Mouse (Mus musculus) lung, embryonic 16.5 days (tissue): ENCODE measurements at regions not wholly inside any gene's neighbourhood (a gene's known extent, or its start where the extent isn't known, plus 50 kb on each side); places are given as distances from the start of the nearest gene placed in this dataset.
A peak's percentile ranks its signal among the peaks of the same experiment; 100 is the strongest.

Experiments used
- ATAC-seq: fragments of 200-750 bp; cut with Nextera tagmentation; 2 replicates; pipeline ENCODE4 v1.8.0; 2017; ENCODE audit warnings: low read depth, mild to moderate bottlenecking, moderate library complexity
- H3K27ac ChIP-seq: fragments of 300-500 bp; sonication (generic); 2 replicates; pipeline ENCODE4 v1.5.1; 2014; ENCODE audit warnings: mild to moderate bottlenecking, control low read depth, low read length
- H3K27me3 ChIP-seq: fragments of 300-500 bp; sonication (generic); 2 replicates; pipeline ENCODE4 v1.6.1; 2014; ENCODE audit warnings: low read depth, low read length, mixed read lengths; ENCODE audit not compliant: control insufficient read depth, insufficient read depth
- H3K36me3 ChIP-seq: fragments of 300-500 bp; sonication (generic); 2 replicates; pipeline ENCODE4 v1.6.1; 2014; ENCODE audit warnings: low read length; ENCODE audit not compliant: control insufficient read depth, insufficient read depth
- H3K4me1 ChIP-seq: fragments of 300-500 bp; sonication (generic); replicated peaks from 2 replicates; pipeline ENCODE4 v1.6.1; 2014; ENCODE audit warnings: low read length, mixed read lengths; ENCODE audit not compliant: control insufficient read depth, insufficient read depth
- H3K4me2 ChIP-seq: fragments of 300-500 bp; sonication (generic); 2 replicates; pipeline ENCODE4 v1.6.1; 2014; ENCODE audit warnings: low read depth, low read length, control low read depth
- H3K4me3 ChIP-seq: fragments of 300-500 bp; sonication (generic); 2 replicates; pipeline ENCODE4 v1.5.1; 2014; ENCODE audit warnings: mild to moderate bottlenecking, low read length, control low read depth
- H3K9ac ChIP-seq: fragments of 300-500 bp; sonication (generic); 2 replicates; pipeline ENCODE4 v1.6.1; 2014; ENCODE audit warnings: low read length, control low read depth
- H3K9me3 ChIP-seq: fragments of 300-500 bp; sonication (generic); 2 replicates; pipeline ENCODE4 v1.6.1; 2016; ENCODE audit warnings: low read length; ENCODE audit not compliant: control insufficient read depth
- WGBS: fragments of 180-500 bp; shearing (Covaris S2); extraction: QIAGEN DNeasy Blood & Tissue Kit; methylation state at CpG from one replicate; pipeline ENCODE4 v1.1.7; 2014; 5-methylcytosine and 5-hydroxymethylcytosine counted together

DNA sequence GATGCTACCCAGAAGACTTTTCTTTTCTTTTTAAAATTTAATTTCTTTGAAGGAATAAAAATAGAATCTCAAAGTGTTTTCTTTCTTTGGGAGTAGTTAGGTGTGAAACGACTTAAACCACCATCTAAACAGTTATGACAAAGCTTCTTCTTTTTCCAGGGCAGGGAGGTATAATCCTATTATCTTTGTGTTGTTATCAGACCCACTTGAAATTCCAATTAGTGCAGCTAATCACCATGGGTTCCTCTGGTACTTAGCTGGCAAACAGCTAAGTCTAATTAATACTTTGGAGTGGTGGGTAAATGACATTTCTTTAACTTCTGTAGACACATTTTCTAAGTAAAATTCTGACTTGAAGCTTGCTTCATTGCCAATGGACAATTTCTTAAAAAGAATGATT is 185.3 kb downstream of the Olfm4 start:
- no peak overlapping the region for H3K9ac ChIP-seq

DNA sequence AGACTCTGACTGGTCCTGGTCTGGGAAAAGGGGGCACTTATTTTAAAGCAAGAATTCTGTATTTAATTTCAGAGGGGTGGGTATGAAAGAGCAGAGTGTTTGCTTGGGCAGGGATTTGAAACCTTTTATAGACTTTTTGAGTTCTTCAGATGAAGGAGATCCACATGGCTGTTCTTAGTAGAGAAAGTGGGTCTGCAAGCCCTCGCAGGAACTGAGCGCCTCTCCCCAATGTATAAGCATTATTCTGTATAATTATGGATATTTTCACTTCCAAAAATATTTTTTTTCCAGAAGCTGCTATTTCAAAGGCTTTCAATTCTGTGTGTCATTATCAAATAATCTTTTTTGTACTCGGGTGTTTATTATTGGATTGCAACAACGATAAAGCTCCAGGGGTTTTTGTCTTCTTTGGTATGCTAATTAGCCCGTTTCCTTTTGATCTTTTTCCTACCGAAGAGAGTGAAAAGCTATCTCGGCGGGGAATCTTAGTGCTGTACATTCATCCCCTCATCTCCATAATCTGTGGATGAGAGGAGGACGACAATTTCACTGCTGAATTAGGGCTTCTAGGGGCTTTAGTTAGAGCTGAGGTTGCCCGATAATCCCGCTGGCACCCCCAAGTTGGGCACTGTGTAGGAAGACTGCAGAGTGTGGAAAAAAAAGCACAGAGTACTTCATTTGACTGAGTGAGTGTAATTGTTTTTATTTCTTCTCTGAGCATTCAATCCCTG is 186.7 kb downstream of the Olfm4 start:
- H3K4me2 ChIP-seq, result no peak overlapping the region
- no peaks in the 10 kb centered on the region for H3K27me3 ChIP-seq
- H3K27ac ChIP-seq, result no peak overlapping the region
- H3K36me3 ChIP-seq, result no peaks in the 10 kb centered on the region
- no peaks in the 10 kb centered on the region for H3K4me1 ChIP-seq
- WGBS, result 18% methylated on average over 11 of the region's 11 CpGs
- no peak overlapping the region for H3K4me3 ChIP-seq
- no peak for ATAC-seq
- H3K9ac ChIP-seq, result no peak overlapping the region
- no peaks in the 10 kb centered on the region for H3K9me3 ChIP-seq

More for the DNA sequence above, 185.3 kb downstream of the Olfm4 start:
- Histone ChIP-seq H3K27ac (no peak overlapping the region), H3K4me2 (no peak overlapping the region), H3K27me3 (no peaks in the 10 kb centered on the region), H3K9me3 (no peaks in the 10 kb centered on the region), H3K4me3 (no peak overlapping the region), H3K4me1 (no peaks in the 10 kb centered on the region), H3K36me3 (no peaks in the 10 kb centered on the region)
- no peak for ATAC-seq
- WGBS, result 48% methylated on average over 1 of the region's 1 CpGs

DNA sequence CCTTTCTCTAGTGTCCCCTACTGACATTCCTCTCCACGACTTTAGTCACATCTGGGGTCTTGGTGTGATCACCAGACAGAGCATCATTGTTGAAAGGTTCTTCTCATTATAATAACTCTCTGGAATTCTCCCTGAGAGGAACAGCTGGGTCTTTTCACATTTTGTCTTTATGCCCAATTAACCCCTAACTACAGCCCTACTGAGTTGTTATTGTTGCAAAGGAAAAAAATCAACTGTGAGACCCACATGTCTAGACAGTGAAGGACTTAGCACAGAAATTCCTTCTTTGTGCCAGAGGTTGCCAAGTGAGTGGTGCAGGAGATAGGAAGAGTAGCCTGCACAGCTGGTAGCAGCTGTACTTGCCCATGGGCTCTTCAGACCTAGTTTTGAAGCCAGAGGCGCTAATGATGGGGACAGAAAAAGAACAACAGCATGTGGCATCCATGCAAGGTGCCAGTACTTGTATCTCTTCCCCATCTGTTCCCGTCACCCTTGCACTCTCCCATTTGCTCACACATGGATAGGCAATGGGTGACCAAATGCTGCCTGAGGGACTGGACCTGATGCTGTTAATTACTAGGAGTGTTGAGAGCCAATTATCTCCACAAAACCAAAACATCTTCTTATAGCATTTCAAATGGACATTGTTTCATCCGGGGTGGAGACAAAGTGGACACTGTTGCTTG is 189.1 kb downstream of the Olfm4 start:
- H3K4me1 ChIP-seq, result no peaks in the 10 kb centered on the region
- no peaks in the 10 kb centered on the region for H3K27me3 ChIP-seq
- H3K9me3 ChIP-seq, result no peaks in the 10 kb centered on the region
- H3K4me2 ChIP-seq, result no peak overlapping the region
- no peak overlapping the region for H3K4me3 ChIP-seq
- no peak overlapping the region for H3K9ac ChIP-seq
- peak; percentile 57; the same call in 1 of the 2 replicates for ATAC-seq
- 49% methylated on average over 4 of the region's 4 CpGs for WGBS
- no peak overlapping the region for H3K27ac ChIP-seq
- no peaks in the 10 kb centered on the region for H3K36me3 ChIP-seq

DNA sequence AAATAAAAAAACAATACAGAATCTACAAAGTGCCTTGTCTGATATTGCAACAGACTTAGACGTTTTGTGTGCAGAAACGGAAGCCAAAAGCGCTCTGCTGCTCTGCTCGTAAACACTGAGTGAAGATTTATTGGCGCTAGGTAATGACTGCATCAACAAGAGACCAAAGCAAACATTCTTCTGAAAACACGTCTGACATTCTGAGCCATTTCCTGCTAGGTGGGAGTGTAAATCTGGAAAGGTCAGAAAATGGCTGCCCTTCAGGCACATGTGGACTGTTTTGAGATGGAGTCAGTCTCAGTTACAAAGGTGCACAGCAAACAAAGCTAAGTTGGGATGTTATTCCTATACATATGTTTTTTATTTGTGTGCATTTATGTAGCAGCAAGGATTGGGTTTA is 192.6 kb downstream of the Olfm4 start:
- WGBS, result 34% methylated on average over 6 of the region's 6 CpGs

DNA sequence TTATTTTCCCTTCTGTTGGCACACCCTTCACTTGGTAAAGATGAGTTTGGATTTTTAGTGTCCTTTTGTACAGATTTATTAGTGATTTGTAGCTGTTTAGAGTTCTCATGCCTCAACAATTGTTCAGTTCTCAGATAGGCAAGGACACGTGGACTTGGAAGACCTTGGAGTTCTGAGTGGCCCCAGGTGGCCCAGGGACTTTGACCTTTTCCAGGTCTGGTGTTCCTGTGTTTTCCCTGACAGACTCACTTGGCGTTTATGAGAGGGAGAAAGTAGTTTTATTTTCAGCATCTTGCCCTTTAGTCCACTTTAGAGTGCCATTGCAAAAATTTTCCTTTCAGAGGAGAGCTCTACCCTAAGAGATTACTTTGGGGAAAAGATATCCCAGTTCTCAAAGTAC is 211.2 kb downstream of the Olfm4 start:
- Histone ChIP-seq H3K4me1 (no peaks in the 10 kb centered on the region), H3K27me3 (no peaks in the 10 kb centered on the region), H3K4me2 (no peak overlapping the region), H3K36me3 (no peaks in the 10 kb centered on the region), H3K9me3 (no peaks in the 10 kb centered on the region), H3K4me3 (no peak overlapping the region), H3K9ac (no peak overlapping the region), H3K27ac (no peak overlapping the region)
- ATAC-seq, result no peak
- WGBS, result 21% methylated on average over 2 of the region's 2 CpGs

More for the DNA sequence above, 192.6 kb downstream of the Olfm4 start:
- Histone ChIP-seq H3K9me3 (no peaks in the 10 kb centered on the region), H3K4me1 (no peaks in the 10 kb centered on the region), H3K4me3 (no peak overlapping the region), H3K36me3 (no peaks in the 10 kb centered on the region), H3K4me2 (no peak overlapping the region), H3K27ac (no peak overlapping the region), H3K27me3 (no peaks in the 10 kb centered on the region), H3K9ac (no peak overlapping the region)
- ATAC-seq, result no peak

DNA sequence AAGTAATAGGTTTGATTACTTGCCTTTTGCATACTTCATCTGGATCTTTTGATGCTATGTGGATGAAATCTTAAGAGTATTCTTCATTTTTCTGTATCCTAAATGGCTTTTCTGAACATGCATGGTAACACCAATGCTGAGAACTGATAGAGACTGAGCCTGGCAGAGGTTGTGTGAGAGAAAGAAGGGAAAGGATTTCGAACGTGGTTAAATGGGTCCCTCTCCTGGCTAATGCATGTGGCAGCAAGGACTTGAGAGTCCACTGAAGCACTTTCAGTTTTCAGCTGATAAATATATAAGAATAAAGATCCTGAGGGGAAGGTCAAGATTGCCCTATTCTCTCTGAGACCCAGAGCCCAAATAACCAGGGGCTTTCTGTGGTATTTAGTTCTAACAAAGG is 229.0 kb downstream of the Olfm4 start:
- no peak overlapping the region for H3K4me3 ChIP-seq
- no peaks in the 10 kb centered on the region for H3K36me3 ChIP-seq
- H3K27me3 ChIP-seq, result no peaks in the 10 kb centered on the region
- no peaks in the 10 kb centered on the region for H3K9me3 ChIP-seq
- H3K4me2 ChIP-seq, result no peak overlapping the region
- no peak for ATAC-seq
- 21% methylated on average over 2 of the region's 2 CpGs for WGBS
- H3K27ac ChIP-seq, result no peak overlapping the region
- H3K4me1 ChIP-seq, result no peaks in the 10 kb centered on the region
- no peak overlapping the region for H3K9ac ChIP-seq

DNA sequence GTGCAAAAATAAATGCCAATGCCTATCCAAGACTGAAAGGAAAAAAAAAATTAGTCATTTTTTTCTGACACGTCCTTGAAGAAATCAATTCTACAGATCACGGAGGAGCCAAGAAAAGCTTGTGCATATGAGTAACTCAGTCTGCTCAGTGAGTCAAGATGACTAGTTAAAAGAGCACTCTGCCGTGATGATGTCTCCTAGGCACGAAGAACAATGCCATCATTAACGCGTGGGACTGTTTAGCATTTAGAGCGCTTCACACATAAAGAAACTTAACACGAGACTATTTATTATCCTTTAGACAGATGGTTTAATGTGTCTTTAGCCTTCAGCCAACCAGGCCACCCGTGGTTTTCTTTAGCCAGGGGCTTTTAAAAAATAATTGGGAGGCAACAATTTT is 229.8 kb downstream of the Olfm4 start:
- Histone ChIP-seq H3K4me2 (no peak overlapping the region), H3K9me3 (no peaks in the 10 kb centered on the region), H3K27ac (no peak overlapping the region), H3K27me3 (no peaks in the 10 kb centered on the region), H3K4me3 (no peak overlapping the region), H3K4me1 (no peaks in the 10 kb centered on the region), H3K9ac (no peak overlapping the region), H3K36me3 (no peaks in the 10 kb centered on the region)
- no peak for ATAC-seq
- WGBS, result 77% methylated on average over 9 of the region's 9 CpGs

DNA sequence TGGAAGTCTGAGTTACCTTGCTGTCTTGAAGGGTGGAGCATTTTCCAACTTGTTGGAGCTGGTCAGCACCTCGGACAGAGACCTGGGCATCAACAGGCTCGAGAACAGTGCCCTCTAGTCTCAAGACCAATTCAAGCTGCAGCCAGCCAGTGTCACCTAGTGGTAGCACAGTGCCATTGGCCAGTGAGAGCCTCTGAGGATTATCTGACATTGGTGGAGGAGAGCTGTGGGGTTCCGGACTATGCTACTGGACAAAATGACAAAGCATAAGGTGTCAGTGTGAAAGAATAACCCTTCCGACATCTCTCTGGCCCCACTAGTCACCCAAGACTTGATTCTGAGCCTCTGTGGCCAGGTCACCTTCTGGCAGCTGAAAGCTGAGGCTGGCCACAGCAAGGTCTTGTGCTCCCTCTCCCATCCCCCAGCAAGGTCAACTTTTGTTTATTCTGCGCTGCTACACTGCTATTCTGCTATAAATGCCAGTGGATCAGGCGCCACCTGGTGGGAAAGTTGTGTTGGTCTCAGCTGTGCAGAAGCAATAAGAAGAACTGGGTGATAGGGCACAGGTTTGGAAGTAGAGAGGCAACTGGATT is 232.2 kb downstream of the Olfm4 start:
- no peak overlapping the region for H3K27ac ChIP-seq
- H3K27me3 ChIP-seq, result no peaks in the 10 kb centered on the region
- no peaks in the 10 kb centered on the region for H3K36me3 ChIP-seq
- H3K4me2 ChIP-seq, result no peak overlapping the region
- peak; percentile 68 for ATAC-seq
- H3K9ac ChIP-seq, result no peak overlapping the region
- 8% methylated on average over 6 of the region's 6 CpGs for WGBS
- H3K4me3 ChIP-seq, result no peak overlapping the region
- H3K4me1 ChIP-seq, result no peaks in the 10 kb centered on the region
- no peaks in the 10 kb centered on the region for H3K9me3 ChIP-seq

DNA sequence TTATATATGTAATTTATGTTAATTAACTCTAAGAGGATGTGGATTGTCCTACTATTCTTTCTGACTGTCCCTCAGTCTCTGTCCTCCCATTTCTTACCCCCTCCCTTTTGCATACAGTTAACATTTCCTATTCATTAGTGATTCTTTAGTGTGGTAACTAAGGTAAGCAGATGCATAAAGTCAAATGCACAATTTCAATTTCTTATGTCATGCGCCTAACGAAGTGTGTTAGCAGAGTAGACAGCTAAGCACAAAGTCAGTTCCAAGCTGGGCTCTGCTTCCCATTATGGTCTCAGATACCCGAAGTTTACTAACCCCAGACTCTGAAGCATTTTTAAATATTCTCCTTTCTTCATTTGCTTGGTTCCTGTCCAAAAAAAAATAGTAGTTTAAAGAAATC is 248.2 kb downstream of the Olfm4 start:
- no peaks in the 10 kb centered on the region for H3K36me3 ChIP-seq
- no peaks in the 10 kb centered on the region for H3K4me1 ChIP-seq
- WGBS, result 77% methylated on average over 3 of the region's 3 CpGs
- H3K4me3 ChIP-seq, result no peak overlapping the region
- H3K4me2 ChIP-seq, result no peak overlapping the region
- H3K9me3 ChIP-seq, result no peaks in the 10 kb centered on the region
- no peak overlapping the region for H3K9ac ChIP-seq
- H3K27ac ChIP-seq, result no peak overlapping the region
- no peak for ATAC-seq
- no peaks in the 10 kb centered on the region for H3K27me3 ChIP-seq
